Mouse (Mus musculus) spleen, postnatal 10 days (tissue): ENCODE results near the gene Mrpl55.
"Not testable (repeated sequence)": the region's sequence is repeated elsewhere in the genome, so short reads cannot be mapped to it uniquely, and the experiment has no call there.

Experiments
- DNase-seq, 2 experiments: peaks; one replicate each; pipeline ENCODE4 v3.0.0; 2021 to 2022; ENCODE audit warnings: low spot score in 2 of 2

Gene Mrpl55

DNA sequence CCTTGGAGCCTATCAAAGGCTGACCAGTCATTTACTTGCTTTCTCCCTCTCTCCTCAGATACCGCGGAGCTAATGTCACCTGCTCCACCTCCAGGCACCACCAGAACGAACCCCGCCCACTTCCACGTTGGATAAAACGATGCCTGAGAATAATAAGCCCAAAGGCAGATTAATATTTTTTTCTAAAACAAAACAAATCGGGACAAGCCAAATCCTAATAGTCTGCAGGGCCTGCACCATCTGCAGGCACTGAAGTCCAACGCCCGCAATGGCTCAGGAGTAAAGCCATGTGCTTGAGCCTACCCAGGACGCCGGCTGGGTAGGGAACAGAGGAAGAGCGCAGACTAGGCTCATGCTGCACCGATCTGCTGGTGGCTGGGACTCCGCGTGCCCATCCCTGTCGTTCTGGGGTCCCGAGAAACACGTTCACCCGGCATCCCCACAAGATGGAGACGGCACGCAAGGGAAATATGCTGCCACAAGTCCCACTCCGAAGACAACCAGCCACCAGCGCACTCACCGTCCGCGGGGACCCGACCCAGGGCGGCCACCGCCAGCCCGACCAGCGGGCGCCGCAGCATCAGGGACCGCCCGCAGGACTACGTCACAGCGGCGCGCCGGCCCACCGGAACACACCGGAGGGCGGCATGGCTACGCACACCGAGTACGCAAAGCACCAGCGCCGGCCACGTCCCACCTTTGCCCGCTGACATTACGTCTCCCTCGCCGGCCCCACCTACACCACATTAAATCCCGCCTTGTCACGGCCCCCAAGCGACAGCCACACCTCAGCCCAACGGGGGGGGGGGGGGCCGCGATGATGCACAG is 10.8 kb upstream of the Mrpl55 start:
- DNase-seq, result peak; percentile 84 to 91

DNA sequence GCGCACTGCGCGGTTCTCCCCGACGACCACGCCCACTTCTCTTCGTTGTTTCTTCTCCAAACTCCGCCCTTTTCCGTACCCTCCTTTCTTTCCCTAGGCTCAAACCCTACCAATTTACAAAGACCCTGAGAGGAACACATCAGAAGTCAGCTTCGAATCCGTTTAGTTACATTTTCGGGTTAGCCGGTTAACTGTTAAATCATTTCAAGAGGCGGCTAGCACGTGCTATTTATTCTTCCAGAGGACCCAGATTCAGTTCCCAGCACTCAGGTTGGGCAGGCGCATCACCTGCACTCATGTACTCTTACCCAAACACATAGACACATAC is 10.3 kb upstream of the Mrpl55 start, which contains the start of gene Guk1:
Guk1 (minus strand) TSS at position 154 of the 328 bp plus-strand sequence.
- no peak for DNase-seq

DNA sequence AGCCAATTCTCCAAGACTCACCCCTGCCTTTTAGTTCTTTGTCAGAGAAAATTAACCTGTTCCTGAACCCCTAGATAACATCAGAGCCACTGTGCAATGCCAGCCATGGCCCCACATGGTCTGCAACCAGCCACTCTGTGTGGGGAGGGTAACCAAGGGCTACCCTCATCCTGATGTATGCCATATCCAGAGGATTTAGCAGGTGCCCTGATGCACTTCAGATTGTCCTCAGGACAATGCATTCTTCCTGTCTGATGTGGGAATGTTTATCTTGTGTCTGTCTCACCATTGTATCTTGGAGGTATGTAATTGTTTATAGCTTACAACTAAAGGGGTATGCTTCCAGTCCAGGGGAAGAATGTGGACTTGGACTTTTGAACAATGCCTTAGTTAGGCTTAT is 6.1 kb upstream of the Mrpl55 start:
- DNase-seq, result no peak

DNA sequence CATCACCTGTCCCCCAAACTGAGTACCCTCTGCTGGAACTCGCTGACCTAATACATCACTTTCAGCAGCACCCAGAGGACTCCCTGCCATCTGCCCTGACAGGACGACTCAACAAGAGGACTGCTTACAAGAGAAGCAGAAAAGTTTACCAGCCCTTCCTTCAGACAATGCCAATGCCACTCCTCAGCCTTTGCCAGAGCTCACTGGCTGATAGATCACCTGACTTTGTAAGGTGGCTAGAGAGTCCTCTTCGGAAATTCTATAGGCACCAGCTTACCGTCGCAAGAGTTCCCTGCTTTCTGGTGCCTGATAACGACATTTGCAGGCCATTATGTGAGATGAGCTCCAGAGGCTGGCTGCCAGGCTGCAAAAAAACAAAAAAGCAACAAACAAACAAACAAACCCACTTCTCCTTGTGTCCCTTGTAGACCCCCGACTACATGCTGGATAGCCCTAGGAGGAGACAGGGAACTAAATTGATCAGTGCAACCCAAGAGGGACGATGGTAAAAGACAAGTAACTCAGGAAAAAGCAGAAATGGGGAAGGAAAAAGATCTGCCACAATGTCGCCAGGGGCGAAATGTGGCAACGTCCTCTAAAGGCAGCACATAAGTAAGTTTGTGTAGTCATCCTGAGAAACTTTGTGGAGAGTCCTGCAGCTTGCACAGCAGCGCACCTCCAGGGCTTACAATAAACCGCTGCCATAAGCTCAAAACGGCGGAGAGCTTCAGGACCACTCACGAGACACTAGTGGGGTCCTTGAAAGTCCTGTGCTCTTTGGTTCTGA is 877 bp upstream of the Mrpl55 start:
- DNase-seq, result no peak

DNA sequence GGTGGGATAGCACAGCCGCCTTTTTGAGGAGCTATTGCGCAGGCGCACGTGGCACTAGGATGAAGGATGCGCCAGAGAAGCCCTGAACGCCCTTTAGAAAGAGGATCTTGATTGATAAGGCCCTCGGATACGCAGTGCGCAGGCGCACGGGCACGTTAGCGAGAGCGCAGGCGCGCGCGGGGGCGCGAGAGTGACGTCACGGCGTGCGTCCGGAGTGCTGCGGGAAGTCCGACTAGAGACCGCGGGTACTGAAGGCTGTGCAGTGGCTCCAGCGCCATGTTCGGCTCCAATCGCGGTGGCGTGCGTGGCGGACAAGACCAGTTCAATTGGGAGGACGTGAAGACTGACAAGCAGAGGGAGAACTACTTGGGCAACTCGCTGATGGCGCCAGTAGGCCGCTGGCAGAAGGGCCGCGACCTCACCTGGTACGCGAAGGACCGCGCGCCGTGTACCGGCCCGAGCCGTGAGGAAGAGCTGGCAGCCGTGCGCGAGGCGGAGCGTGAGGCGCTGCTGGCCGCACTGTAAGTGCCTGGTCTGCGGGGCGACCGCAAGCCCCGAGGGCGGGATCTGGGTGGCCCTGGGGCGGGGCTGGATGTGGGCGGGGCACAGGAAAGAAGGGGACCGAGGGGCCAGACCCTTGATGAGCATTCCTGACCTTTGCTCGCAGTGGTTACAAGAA is 6.0 kb downstream of the Mrpl55 start, which contains the start of gene 2310033P09Rik:
2310033P09Rik (plus strand) TSS at position 169 of the 679 bp plus-strand sequence.
- DNase-seq, result peak; percentile 90 to 93

DNA sequence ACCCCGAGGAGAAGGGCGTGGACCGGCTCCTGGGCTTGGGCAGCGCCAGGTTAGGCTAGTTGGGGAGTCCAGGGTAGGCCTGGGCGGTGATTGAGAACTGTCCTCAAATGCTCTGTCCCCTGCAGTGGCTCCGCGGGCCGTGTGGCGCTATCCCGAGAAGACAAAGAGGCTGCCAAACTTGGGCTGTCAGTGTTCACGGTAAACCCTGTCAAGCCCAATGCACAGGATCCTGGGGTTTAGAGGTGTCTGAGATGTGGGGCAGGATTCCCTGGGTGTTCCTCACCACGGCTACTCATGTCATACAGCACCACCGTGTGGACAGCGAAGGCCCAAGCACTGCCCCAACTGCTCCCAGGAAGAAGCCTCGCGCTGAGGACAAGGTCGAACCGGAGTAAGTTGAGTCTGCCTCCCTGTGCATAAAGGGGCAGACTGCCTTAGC is 6.7 kb downstream of the Mrpl55 start:
- DNase-seq, result peak; percentile 73 to 86

DNA sequence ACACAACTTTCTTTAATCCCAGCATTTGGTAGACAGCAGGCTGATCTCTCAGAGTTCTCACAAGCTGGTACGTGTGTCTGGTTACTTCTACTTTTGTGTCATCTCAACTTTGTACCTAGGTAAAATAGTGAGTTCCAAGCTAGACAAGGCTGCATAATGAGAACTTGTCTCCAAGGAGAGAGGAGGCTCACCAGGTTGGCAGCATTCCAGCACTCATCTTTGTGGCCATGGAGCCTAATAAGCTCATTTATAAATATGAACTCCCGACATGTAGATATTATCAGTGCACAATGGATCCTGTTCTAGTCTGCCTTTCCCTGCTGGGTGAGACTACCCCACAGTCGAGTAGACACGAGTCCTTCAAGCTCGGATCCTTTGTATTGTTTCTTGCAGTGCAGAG is 7.3 kb downstream of the Mrpl55 start:
- no peak for DNase-seq

DNA sequence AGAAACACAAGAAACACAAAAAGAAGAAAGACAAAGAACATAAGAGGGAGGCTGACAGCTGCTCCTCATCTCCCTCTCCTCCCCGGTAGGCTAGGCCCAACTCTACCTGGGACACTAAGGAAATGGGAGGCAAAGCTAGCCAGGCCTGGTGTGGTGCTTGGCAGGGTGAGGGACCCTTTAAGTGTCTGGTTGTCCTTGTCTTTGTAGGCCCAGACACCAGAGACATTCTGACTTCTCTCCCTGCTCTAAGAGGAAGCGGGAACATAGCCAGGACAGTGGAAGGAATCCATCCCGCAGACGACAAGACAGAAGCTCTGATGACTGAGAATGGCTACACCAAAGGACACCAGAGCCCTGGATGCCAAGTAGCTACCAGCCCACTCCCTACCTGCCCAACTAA is 7.7 kb downstream of the Mrpl55 start:
- DNase-seq, result no peak

DNA sequence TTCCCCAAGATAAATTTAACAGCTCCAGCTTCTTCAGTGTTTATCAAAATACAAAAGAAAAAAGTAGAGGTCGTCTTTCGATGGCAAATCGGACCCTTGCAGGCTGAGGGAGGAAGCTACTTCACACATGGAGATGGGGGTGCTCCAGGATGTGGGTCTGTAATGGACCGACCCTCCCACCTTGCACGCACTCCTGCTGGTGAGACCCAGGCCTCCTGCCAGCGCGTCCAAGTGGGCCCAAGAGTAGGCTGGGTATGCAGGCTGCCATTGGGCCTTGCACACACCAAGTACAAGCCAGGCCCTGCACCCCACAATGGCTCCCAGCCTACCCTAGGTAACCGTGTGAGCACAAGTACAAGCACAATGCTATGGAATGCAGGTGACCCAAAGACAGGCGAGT is 9.3 kb downstream of the Mrpl55 start:
- not testable (repeated sequence) for DNase-seq

DNA sequence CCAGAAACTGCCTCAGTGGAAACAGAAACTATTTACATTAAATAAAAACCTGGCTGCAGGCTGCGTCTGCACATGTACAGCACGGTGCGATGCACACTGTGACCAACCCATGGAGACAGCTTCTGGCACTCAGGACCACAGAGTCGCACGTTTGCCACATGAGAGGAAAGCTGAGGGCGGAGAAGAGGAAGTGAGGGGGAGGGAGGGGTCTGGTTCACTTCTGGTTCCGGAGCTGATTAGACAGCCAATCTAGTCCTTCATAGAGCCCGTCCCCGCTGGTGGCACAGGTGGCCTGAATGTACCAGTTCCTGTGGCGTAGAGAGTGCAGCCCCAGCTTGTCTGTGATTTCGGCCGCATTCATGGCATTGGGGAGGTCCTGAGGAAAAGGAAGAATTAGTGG is 10.0 kb downstream of the Mrpl55 start:
- peak in 1 of 2 experiments; percentile 58 for DNase-seq

DNA sequence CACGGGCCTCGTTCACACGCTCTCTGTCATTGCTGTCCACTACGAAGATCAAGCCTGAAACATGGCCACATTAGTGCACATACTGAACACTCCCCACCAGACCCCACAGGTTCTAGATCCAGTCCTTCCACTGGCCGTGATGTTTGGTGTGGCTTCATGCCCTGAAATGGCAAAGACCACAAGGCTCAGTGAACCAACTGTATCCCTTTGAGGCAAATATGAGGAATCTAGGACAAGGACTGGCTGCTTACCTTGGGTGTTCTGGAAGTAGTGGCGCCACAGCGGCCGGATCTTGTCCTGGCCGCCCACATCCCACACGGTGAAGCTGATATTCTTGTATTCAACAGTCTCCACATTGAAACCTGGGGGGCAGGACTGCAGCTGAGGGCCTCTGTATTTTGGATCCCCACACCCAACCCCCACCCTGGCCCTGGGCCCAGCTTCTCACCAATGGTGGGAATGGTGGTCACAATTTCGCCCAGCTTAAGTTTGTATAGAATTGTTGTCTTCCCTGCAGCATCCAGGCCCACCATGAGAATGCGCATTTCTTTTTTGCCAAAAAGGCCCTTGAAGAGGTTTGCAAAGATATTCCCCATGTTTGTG is 10.7 kb downstream of the Mrpl55 start:
- DNase-seq, result no peak

DNA sequence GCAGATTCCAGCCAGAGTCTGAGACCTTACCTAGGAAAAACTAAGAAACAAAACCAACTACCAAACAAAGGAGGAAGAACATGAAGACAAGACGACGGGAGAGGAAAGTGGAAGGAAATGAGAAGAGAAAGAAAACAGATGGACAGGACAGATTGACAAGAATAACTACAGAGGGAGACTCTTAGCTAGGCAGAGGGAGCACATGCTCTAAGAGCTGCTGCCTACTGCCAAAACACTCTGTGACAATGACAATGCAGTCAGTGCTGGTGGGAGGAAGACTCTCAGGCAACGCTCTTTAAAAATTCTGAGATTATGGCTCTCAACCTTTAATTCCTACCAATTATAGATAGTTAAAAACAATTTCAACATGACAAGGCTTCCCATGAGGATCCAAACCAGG is 14.7 kb downstream of the Mrpl55 start:
- no peak for DNase-seq

DNA sequence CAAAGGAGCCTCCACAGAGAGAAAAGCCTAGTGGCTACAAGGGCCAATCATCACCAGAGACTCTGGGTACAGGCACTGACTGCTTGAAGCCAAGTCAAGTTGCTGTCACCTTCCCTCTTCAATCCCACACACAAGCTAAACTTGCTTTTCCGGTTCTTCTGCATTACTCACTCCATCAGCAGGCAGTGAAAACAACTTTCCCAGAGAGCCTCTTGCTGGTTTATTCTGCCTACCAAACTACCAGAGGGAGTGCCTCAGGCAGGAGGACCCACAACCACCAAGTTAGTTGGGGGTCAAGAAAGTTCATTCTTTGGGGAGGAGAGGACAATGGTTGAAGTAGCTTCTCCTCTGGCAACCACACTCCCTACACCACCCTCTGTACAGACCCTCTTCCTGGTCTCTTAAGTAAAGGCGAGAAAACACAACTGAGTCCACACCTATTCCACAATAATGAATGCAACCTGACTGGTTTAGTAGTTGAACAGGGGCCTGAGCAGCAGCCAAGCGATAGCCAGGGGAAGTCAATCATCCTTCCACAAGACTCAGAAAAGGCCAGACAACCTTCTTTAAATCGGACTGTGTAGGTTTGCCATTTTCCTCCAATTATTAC is 16.2 kb downstream of the Mrpl55 start:
- no peak for DNase-seq

DNA sequence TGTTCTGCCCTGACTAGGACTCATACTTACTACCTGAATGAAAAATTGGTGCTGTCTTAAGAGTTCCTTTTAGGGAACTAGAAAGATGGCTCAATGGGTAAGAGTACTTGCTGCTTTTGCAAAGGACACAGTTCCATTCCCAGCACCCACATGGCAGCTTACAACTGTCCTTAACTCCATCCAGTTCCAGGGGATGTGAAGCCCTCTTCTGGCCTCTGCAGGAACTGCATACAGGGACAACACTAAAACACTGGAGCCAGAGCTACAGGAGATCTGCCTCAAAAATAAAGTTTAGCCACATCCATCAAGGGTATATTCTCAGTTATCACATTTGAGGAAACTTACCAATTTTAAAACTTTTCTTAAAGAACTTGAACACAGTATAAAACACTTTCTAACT is 16.8 kb downstream of the Mrpl55 start:
- DNase-seq, result peak; percentile 51 to 72

DNA sequence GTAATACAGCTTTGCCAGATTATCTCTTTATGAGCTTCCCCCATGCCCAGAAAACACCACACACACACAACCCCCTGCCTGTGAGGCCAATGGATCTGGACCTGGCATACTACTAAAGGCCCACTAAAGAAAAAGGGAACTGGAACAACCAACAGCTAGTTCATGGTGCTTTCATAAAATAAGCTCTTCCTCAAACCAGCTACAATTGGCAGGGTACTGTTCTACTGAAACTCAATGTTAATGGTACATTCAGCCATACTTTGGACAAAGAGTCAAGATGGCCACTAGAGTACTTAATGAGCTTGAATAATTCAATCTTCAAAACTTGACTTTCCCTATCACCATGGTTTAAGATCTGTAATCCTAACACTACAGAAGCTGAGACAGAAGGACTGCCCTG is 19.3 kb downstream of the Mrpl55 start:
- DNase-seq, result no peak

DNA sequence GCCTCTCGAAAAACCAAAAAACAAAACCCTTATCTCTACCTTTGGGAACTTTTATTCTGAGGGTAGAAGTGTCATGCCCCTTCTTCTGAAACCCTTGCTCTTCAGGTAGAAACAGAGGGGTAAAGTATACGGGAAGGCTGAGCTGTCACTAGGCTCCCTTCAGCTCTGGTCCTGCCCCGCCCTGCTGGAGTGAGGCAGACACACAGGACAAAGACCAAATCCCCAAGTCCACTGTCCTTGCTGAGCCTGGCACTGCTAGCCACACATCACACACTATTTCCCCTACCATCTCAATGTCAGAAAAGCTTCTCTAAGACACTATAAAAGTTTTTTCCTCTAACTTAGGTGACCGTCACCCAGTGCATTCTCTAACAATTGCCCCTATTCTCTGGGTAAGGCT is 20.0 kb downstream of the Mrpl55 start:
- no peak for DNase-seq

DNA sequence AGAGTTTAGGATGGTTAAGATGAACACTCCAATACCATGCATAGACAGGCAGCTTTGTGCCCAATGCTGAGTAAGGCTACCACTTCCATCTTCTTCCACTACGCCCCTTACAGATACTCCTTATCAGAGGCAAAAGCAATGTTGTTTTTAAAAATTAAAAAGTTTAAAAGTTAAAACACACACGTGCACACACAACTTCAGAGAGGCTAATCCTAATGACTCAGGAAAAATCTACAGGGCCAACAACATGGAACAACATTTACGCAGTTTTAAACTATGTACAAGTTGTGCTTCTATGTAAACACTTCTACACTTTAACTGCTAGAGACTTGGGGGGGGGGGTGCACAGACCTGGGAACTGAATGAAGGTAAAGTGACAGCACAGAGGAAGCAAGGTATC is 21.7 kb downstream of the Mrpl55 start:
- DNase-seq, result no peak

DNA sequence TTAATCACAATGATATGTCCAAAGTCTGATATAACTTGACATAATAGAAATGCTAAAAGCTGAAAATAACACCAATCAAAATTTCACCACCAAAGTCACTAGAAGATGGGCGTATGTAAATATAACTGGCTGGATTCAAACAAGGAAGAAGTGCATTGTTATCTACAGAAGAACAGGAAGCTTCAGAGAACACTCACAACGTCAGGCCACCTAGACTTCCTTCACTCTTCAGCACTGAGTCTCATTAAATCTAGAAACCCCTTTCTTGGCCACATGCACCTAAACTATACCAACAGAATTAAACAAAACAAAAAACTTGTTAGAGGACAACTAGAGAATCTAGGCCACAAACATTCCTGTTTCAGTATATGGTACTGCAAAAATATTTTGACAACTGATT is 22.2 kb downstream of the Mrpl55 start:
- no peak for DNase-seq

DNA sequence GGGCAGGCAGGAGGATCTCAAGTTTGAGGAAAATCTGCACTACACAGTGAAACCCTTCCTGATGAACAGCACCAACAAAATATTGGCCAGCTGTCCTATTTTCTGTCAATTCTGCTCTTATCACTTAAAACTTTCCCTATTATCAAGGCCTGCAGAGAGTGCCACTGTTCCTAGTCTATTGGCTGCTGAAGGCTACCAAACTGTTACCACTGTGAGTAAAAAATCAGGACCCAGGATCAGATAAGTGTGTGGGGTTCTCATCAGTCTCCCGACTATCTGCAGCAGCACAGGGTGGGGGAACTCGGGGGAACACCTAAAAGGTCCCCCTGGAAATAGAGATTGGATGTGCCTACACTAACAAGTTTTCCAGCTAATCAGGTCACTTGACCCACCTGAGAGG is 22.9 kb downstream of the Mrpl55 start:
- no peak for DNase-seq

DNA sequence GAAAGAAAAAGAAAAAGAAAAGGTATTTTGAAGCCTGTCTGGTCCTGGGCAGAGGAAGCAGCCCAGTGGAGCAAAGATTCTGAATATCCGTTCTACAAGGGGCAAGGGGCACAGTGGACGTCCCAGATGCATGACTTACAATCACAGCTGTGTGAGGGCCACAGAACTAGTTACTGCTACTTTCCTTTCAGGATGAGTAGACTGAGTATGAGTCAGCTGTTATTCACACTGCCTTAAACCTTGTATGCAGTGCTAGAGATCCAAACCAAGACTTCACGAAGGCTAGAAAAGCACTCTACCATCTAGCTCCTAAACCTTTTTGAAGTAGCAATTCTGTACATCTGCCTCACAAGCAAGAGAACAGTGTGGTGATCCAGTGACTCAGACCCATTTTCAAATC is 24.0 kb downstream of the Mrpl55 start:
- no peak for DNase-seq

DNA sequence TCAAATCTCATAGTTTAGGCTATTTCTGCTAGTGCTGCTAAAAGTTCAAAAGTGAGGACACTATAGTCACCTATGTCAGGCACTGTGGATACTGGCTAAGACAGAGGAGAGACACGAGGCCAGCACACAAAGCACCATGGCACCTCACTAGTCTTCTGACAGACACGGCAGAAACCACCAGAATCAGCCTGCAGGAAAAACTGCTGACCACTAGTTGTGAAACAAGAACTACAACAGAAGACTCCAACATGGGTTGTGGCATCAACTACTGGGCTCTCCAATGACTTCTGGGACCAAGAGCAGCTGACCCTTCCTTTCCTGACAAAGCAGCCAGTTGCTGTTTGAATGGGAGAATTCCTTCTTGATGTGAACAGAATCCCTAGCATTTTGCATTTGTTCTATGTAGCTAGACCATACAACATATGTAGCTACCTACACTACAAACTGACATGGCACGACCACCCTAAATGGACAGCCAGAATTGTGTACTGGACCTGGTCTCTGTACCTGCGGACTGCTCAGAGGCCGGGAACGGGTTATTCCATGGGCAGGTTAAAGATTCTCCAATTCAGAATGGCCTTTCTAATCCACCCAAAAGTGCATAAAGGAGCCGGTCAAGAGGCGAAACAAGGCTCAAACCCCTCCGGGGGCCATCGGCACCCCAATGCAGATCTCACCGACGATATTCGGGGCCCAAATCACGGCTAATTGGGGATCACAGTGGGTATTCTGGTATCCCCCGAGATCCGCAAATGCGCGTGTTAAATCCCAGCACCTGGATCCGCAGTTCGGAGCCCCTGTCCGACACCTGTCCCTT is 24.7 kb downstream of the Mrpl55 start:
- peak in 1 of 2 experiments; percentile 60 for DNase-seq
